Mouse (Mus musculus) midbrain, embryonic 10.5 days (tissue): Measurements from ENCODE around the gene Zfp385c. TPM values are rescaled to one million over a fixed set of nuclear protein-coding genes. Genes with fewer than 3 reads are reported as not detected.
A peak's percentile ranks its signal among the peaks of the same experiment; 100 is the strongest.
"Not testable (repeated sequence)": the region's sequence is repeated elsewhere in the genome, so short reads cannot be mapped to it uniquely, and the experiment has no call there.

ENCODE experiments used
- DNase-seq: peaks from one replicate; pipeline ENCODE4 v3.0.0-alpha.2; 2017; ENCODE audit warnings: low spot score
- H3K27ac ChIP-seq: fragments of 300-500 bp; sonication (generic); replicated peaks from 2 replicates; pipeline ENCODE4 v1.5.1; 2016; ENCODE audit warnings: mild to moderate bottlenecking
- H3K27me3 ChIP-seq: fragments of 300-500 bp; sonication (generic); 2 replicates; pipeline ENCODE4 v1.6.1; 2016; ENCODE audit warnings: low read depth, mild to moderate bottlenecking; ENCODE audit not compliant: poor library complexity, severe bottlenecking
- H3K36me3 ChIP-seq: fragments of 300-500 bp; sonication (generic); 2 replicates; pipeline ENCODE4 v1.6.1; 2016; ENCODE audit warnings: mild to moderate bottlenecking, moderate library complexity
- H3K4me1 ChIP-seq: fragments of 300-500 bp; sonication (generic); 2 replicates; pipeline ENCODE4 v1.6.1; 2016
- H3K4me3 ChIP-seq: fragments of 300-500 bp; sonication (generic); 2 replicates; pipeline ENCODE4 v1.5.1; 2016; ENCODE audit warnings: mild to moderate bottlenecking, moderate library complexity
- H3K9me3 ChIP-seq: fragments of 300-500 bp; sonication (generic); replicated peaks from 2 replicates; pipeline ENCODE4 v1.6.1; 2016; ENCODE audit warnings: mild to moderate bottlenecking
- WGBS: fragments of 180-500 bp; shearing (Covaris S2); methylation state at CpG from one replicate; pipeline ENCODE4 v1.1.7; 2016; 5-methylcytosine and 5-hydroxymethylcytosine counted together
- polyA plus RNA-seq: library from polyadenylated mRNA; unstranded; fragments of >200 nt; fragmentation: Nextera tagmentation; extraction: Ambion mirVana; gene quantifications from 2 replicates; pipeline ENCODE4 v1.2.1, GENCODE M21; 2016

Gene Zfp385c
- polyA plus RNA-seq, 1 experiment from 2014 or later, result 0.20 TPM

DNA sequence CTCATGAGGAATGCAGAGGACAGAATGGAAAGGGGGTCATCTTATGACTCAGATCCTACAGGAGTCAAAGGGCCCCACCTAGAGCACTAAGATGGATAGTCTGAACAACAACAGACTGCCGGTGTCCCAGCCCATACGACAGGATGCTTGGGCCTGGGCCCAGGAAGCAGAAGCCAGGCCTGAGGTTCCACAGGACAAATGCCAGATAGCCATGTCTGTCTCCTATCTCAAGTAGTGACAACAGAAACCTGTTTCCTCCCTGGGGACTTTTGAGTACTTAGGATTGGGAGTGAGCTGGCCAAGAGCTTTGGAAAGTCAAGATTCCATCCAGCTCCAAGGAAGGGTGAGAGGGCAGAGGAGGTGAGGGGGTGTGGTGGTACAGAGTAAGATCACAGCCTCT, 20.3 kb downstream of the Zfp385c start:
- Histone ChIP-seq H3K27me3 (peaks cover 36% of the 10 kb centered on the region), H3K4me1 (peaks cover 15% of the 10 kb centered on the region), H3K4me3 (no peak overlapping the region), H3K36me3 (no peaks in the 10 kb centered on the region), H3K27ac (no peak overlapping the region), H3K9me3 (0 out of 2 replicates have a peak, but pooled peaks cover 4% of the 10 kb centered on the region)
- no peak for DNase-seq
- WGBS, result 85% methylated on average over 2 of the region's 2 CpGs

- 94% methylated on average over 1 of the region's 1 CpGs for whole genome bisulfite sequencing
- no peak for DNase-seq
- Histone ChIP-seq H3K4me1 (peaks cover 15% of the 10 kb centered on the region), H3K27ac (no peak overlapping the region), H3K36me3 (no peaks in the 10 kb centered on the region), H3K4me3 (no peak overlapping the region), H3K27me3 (peaks cover 36% of the 10 kb centered on the region), H3K9me3 (0 out of 2 replicates have a peak, but pooled peaks cover 4% of the 10 kb centered on the region)
Observed at GRCm38 (mm10) chr11:100671049-100671448, 21.2 kb downstream of the Zfp385c start.

- no peaks in the 10 kb centered on the region for H3K27me3 ChIP-seq
- no peak for DNase-seq
- H3K4me1 ChIP-seq, result peaks cover 13% of the 10 kb centered on the region
- no peak overlapping the region for H3K4me3 ChIP-seq
- no peak overlapping the region for H3K27ac ChIP-seq
- H3K36me3 ChIP-seq, result no peaks in the 10 kb centered on the region
- 77% methylated on average over 10 of the region's 10 CpGs for WGBS
- no peaks in the 10 kb centered on the region for H3K9me3 ChIP-seq
Observed at GRCm38 (mm10) chr11:100659806-100660205, 32.4 kb downstream of the Zfp385c start.

DNA sequence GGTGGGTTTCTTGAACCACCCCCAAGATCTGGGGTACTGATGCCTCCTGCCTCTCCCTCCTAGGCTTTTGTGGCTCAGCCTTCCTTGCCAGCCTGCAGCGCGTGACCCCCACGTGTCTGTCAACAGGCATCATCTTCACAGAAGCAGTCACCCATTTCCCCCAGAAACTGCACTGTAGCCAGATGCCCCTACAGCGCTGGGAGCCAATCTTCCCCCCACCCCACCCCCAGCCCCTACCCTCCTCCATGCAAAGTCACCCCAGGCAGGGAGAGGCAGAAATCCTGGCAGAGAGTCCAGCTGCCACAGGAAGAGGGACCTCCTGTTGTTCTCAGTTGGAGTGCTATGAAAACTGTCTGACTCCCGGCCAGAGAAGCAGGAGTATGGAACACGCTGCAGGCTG, 35.8 kb downstream of the Zfp385c start:
- WGBS, result 11% methylated on average over 6 of the region's 6 CpGs
- H3K4me3 ChIP-seq, result no peak overlapping the region
- no peaks in the 10 kb centered on the region for H3K36me3 ChIP-seq
- peaks cover 12% of the 10 kb centered on the region for H3K27me3 ChIP-seq
- peak; percentile 29 for DNase-seq
- peaks cover 13% of the 10 kb centered on the region for H3K4me1 ChIP-seq
- no peak overlapping the region; the same call in 1 of the 2 replicates for H3K27ac ChIP-seq
- no peaks in the 10 kb centered on the region for H3K9me3 ChIP-seq

- DNase-seq, result not testable (repeated sequence)
Observed at GRCm38 (mm10) chr11:100655589-100655988, 36.7 kb downstream of the Zfp385c start.

DNA sequence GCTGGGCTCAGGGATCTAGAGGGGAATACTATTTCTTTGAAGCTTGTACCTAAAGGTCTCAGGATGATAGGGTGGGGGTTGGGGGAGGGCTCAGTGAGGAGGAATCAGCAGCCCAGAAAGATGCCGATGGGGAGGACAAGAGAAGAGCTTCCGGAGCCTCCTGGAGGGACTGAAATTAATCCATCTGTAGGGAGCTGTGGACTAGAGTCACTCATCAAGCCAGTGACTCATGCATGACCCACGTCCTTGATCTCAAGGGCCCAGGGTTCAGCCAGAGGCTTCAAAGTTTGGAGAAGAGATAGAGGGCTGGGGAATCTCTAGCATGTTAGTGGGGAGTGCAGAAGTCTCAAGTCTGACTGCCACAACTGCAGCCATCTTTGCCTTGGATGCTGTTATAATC, 40.5 kb downstream of the Zfp385c start:
- Histone ChIP-seq H3K27ac (no peak overlapping the region), H3K9me3 (no peaks in the 10 kb centered on the region), H3K4me3 (no peak overlapping the region), H3K27me3 (peaks cover 48% of the 10 kb centered on the region), H3K4me1 (peaks cover 8% of the 10 kb centered on the region), H3K36me3 (no peaks in the 10 kb centered on the region)
- WGBS, result 16% methylated on average over 3 of the region's 3 CpGs
- DNase-seq, result no peak

More at GRCm38 (mm10) chr11:100655589-100655988, 36.7 kb downstream of the Zfp385c start:
- not testable (repeated sequence) for H3K27ac ChIP-seq, H3K36me3 ChIP-seq, H3K4me3 ChIP-seq, H3K9me3 ChIP-seq
- H3K4me1 ChIP-seq, result peaks cover 13% of the 10 kb centered on the region
- WGBS, result 58% methylated on average over 3 of the region's 3 CpGs
- H3K27me3 ChIP-seq, result peaks cover 21% of the 10 kb centered on the region

DNA sequence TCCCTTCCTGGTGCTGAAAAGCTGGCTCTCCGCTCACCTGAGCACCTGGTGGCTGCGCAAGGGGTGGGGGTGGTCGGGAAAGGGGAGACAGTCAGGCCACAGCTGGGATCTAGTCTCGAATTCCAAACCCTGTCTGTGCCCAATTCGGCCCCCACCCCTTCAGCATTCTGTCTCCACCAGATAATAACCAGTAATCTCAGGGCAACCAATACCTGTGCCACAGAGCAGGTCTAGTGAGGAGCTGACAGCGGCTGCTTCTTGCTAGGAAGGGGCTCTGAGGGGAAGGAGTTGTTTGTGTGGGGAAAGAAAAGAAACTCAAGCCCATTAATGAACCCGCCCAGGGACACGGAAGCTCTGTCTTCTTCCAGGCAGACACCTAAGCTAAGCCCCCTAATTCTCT, 41.0 kb downstream of the Zfp385c start:
- no peak for DNase-seq
- H3K9me3 ChIP-seq, result no peaks in the 10 kb centered on the region
- WGBS, result 20% methylated on average over 8 of the region's 8 CpGs
- H3K4me1 ChIP-seq, result peaks cover 2% of the 10 kb centered on the region
- H3K4me3 ChIP-seq, result no peak overlapping the region
- H3K36me3 ChIP-seq, result no peaks in the 10 kb centered on the region
- H3K27ac ChIP-seq, result no peak overlapping the region
- H3K27me3 ChIP-seq, result peaks cover 48% of the 10 kb centered on the region

- Histone ChIP-seq H3K4me1 (no peaks in the 10 kb centered on the region), H3K4me3 (no peak overlapping the region), H3K27me3 (peaks cover 61% of the 10 kb centered on the region), H3K27ac (no peak overlapping the region), H3K36me3 (no peaks in the 10 kb centered on the region), H3K9me3 (no peaks in the 10 kb centered on the region)
- 88% methylated on average over 8 of the region's 8 CpGs for WGBS
- DNase-seq, result no peak
Observed at GRCm38 (mm10) chr11:100648405-100648804, 43.9 kb downstream of the Zfp385c start.

GRCm38 (mm10) chr11:100646265-100646664, 46.0 kb downstream of the Zfp385c start:
- H3K27ac ChIP-seq, result no peak overlapping the region
- WGBS, result 7% methylated on average over 1 of the region's 1 CpGs
- H3K4me1 ChIP-seq, result no peaks in the 10 kb centered on the region
- DNase-seq, result peak; percentile 56
- no peak overlapping the region for H3K4me3 ChIP-seq
- H3K36me3 ChIP-seq, result no peaks in the 10 kb centered on the region
- H3K9me3 ChIP-seq, result no peaks in the 10 kb centered on the region
- peaks cover 57% of the 10 kb centered on the region for H3K27me3 ChIP-seq

GRCm38 (mm10) chr11:100643612-100644575, 48.4 kb downstream of the Zfp385c start:
- Histone ChIP-seq H3K4me1 (peaks cover 13% of the 10 kb centered on the region), H3K36me3 (no peaks in the 10 kb centered on the region), H3K4me3 (no peak overlapping the region), H3K27me3 (peaks cover 58% of the 10 kb centered on the region), H3K9me3 (no peaks in the 10 kb centered on the region), H3K27ac (no peak overlapping the region)
- no peak for DNase-seq
- WGBS, result 75% methylated on average over 15 of the region's 15 CpGs

- Histone ChIP-seq H3K9me3 (no peaks in the 10 kb centered on the region), H3K27me3 (peaks cover 61% of the 10 kb centered on the region), H3K4me3 (peak overlapping the region; percentile 53), H3K4me1 (peaks cover 13% of the 10 kb centered on the region), H3K36me3 (no peaks in the 10 kb centered on the region), H3K27ac (no peak overlapping the region; the same call in 1 of the 2 replicates)
- DNase-seq, result peak; percentile 70
- 8% methylated on average over 52 of the region's 52 CpGs for WGBS
Observed at GRCm38 (mm10) chr11:100640159-100640906, 51.9 kb downstream of the Zfp385c start.

DNA sequence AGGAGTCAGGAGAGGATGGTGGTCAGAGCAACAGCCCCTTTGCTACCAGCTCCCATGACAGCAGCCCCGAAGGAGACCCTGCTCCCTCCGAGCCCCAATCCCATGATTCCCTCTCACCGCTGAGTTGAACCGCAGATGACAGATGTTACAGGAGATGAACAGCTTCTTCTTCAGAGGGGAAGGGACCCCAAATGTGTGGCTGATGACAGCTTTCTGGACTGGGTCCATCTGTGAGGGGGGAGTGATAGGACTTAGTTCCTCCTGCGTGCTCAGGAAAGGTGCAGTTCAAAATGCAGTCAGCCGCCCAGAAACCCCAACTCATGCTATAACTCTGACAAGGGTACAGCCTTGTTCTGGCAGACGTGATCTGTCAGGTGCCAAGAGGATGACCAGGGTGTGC, 57.7 kb downstream of the Zfp385c start:
- Histone ChIP-seq H3K9me3 (no peaks in the 10 kb centered on the region), H3K4me1 (no peaks in the 10 kb centered on the region), H3K27me3 (peaks cover 20% of the 10 kb centered on the region), H3K27ac (no peak overlapping the region), H3K36me3 (no peaks in the 10 kb centered on the region), H3K4me3 (no peak overlapping the region)
- 79% methylated on average over 7 of the region's 7 CpGs for WGBS
- no peak for DNase-seq
